Mouse (Mus musculus): ENCODE data around the gene H2-Ob.

Gene H2-Ob

GRCm38 (mm10) chr17:34285848-34286247, 47.1 kb downstream of the H2-Ob start:
- DNase-seq (ENCODE audit: low read depth): no peak

GRCm38 (mm10) chr17:34286501-34286900, 47.8 kb downstream of the H2-Ob start:
- no peak for DNase-seq (ENCODE audit: low read depth)

- no peak for DNase-seq (ENCODE audit: low read depth)
These were observed 48.3 kb downstream of the H2-Ob start for GRCm38 (mm10) chr17:34286999-34287398.

GRCm38 (mm10) chr17:34287648-34288047, 48.9 kb downstream of the H2-Ob start, which contains the start of gene H2-Aa:
H2-Aa (minus strand) TSS chr17:34287823.
- DNase-seq (ENCODE audit: low read depth): peak; percentile 76

- no peak for DNase-seq (ENCODE audit: low read depth)
These were observed 49.4 kb downstream of the H2-Ob start for GRCm38 (mm10) chr17:34288131-34288530.

- peak; percentile 69 for DNase-seq (ENCODE audit: low read depth)
These were observed 52.9 kb downstream of the H2-Ob start for GRCm38 (mm10) chr17:34291609-34292008.

- no peak for DNase-seq (ENCODE audit: low read depth)
These were observed 53.9 kb downstream of the H2-Ob start for GRCm38 (mm10) chr17:34292570-34292969.

- no peak for DNase-seq (ENCODE audit: low read depth)
These were observed 54.8 kb downstream of the H2-Ob start for GRCm38 (mm10) chr17:34293533-34293932.

- DNase-seq (ENCODE audit: low read depth): no peak
These were observed 55.5 kb downstream of the H2-Ob start for GRCm38 (mm10) chr17:34294249-34294648.

- DNase-seq (ENCODE audit: low read depth): no peak
These were observed 56.6 kb downstream of the H2-Ob start for GRCm38 (mm10) chr17:34295307-34295706.

GRCm38 (mm10) chr17:34295891-34296794, 57.4 kb downstream of the H2-Ob start:
- peak; percentile 39 for DNase-seq (ENCODE audit: low read depth)

GRCm38 (mm10) chr17:34299356-34299755, 60.7 kb downstream of the H2-Ob start:
- DNase-seq (ENCODE audit: low read depth): no peak

GRCm38 (mm10) chr17:34300071-34300470, 61.4 kb downstream of the H2-Ob start:
- DNase-seq (ENCODE audit: low read depth): no peak

- no peak for DNase-seq (ENCODE audit: low read depth)
These were observed 62.2 kb downstream of the H2-Ob start for GRCm38 (mm10) chr17:34300691-34301566.

GRCm38 (mm10) chr17:34301670-34302190, 63.0 kb downstream of the H2-Ob start:
- DNase-seq (ENCODE audit: low read depth): no peak

- no peak for DNase-seq (ENCODE audit: low read depth)
These were observed 65.1 kb downstream of the H2-Ob start for GRCm38 (mm10) chr17:34303789-34304188.

All from c-Kit-positive CD71-positive TER-119-negative erythroid progenitor cells, embryonic 14.5 days (primary cell).